Mouse (Mus musculus) hindbrain, postnatal 0 days (tissue): ENCODE data around the gene Dapk3. TPM values are rescaled to one million over a fixed set of nuclear protein-coding genes. Genes with fewer than 3 reads are reported as not detected.
"Not testable (repeated sequence)": the region's sequence is repeated elsewhere in the genome, so short reads cannot be mapped to it uniquely, and the experiment has no call there.

Experiments
- ATAC-seq: fragments of 200-750 bp; cut with Nextera tagmentation; 2 replicates; pipeline ENCODE4 v1.8.0; 2017; ENCODE audit warnings: mild to moderate bottlenecking, moderate TSS enrichment, moderate library complexity
- DNase-seq: peaks from one replicate; pipeline ENCODE4 v3.0.0-alpha.2; 2015; ENCODE audit warnings: low spot score
- H3K27ac ChIP-seq: fragments of 300-500 bp; sonication (generic); 2 replicates; pipeline ENCODE4 v1.5.1; 2014; ENCODE audit warnings: mild to moderate bottlenecking
- H3K27me3 ChIP-seq: fragments of 300-500 bp; sonication (generic); 2 replicates; pipeline ENCODE4 v1.6.1; 2014; ENCODE audit warnings: low read length, mixed read lengths; ENCODE audit not compliant: insufficient read depth
- H3K36me3 ChIP-seq: fragments of 300-500 bp; sonication (generic); 2 replicates; pipeline ENCODE4 v1.6.1; 2014; ENCODE audit warnings: low read length, mixed read lengths; ENCODE audit not compliant: insufficient read depth
- H3K4me1 ChIP-seq: fragments of 300-500 bp; sonication (generic); 2 replicates; pipeline ENCODE4 v1.6.1; 2014; ENCODE audit warnings: antibody characterized with exemption, low read length, mixed read lengths; ENCODE audit not compliant: insufficient read depth
- H3K4me2 ChIP-seq: fragments of 300-500 bp; sonication (generic); 2 replicates; pipeline ENCODE4 v1.6.1; 2014; ENCODE audit warnings: low read depth, mild to moderate bottlenecking, low read length, moderate library complexity, mixed read lengths
- H3K4me3 ChIP-seq: fragments of 300-500 bp; sonication (generic); 2 replicates; pipeline ENCODE4 v1.5.1; 2014; ENCODE audit warnings: low read length
- H3K9ac ChIP-seq: fragments of 300-500 bp; sonication (generic); replicated peaks from 2 replicates; pipeline ENCODE4 v1.6.1; 2014; ENCODE audit warnings: mild to moderate bottlenecking, low read length, moderate library complexity, mixed read lengths
- H3K9me3 ChIP-seq: fragments of 300-500 bp; sonication (generic); 2 replicates; pipeline ENCODE4 v1.6.1; 2016; ENCODE audit warnings: low read length, mixed read lengths
- CTCF ChIP-seq: IDR thresholded peaks from 2 replicates; pipeline ENCODE4 v1.5.1; 2016; ENCODE audit warnings: antibody characterized with exemption, control low read depth, low read depth
- WGBS: fragments of 180-500 bp; shearing (Covaris S2); extraction: QIAGEN DNeasy Blood & Tissue Kit; methylation state at CpG from one replicate; pipeline ENCODE4 v1.1.7; 2014; 5-methylcytosine and 5-hydroxymethylcytosine counted together
- polyA plus RNA-seq: library from polyadenylated mRNA; unstranded; fragments of >200 nt; fragmentation: Nextera tagmentation; extraction: Ambion mirVana; gene quantifications from 2 replicates; pipeline ENCODE4 v1.2.1, GENCODE M21; 2015
- total RNA-seq: library from RNA; depleted of rRNA; stranded (reverse); fragments of >200 nt; gene quantifications from 2 replicates; pipeline ENCODE4 v1.2.3, GENCODE M21; 2014

Gene Dapk3
- total and polyA plus RNA-seq, 2 experiments from 2014 or later, result 52.3 to 69.7 TPM

GRCm38 (mm10) chr10:81178927-81179326 is 3.9 kb upstream of the Dapk3 start:
- peaks cover 49% of the 10 kb centered on the region for H3K36me3 ChIP-seq
- DNase-seq (no peak), ATAC-seq (no peak)
- WGBS, result 91% methylated on average over 11 of the region's 11 CpGs
- H3K27ac ChIP-seq, result no peak overlapping the region
- no peak overlapping the region for H3K4me2 ChIP-seq
- H3K27me3 ChIP-seq, result no peaks in the 10 kb centered on the region
- no peaks in the 10 kb centered on the region for H3K9me3 ChIP-seq
- peaks cover 4% of the 10 kb centered on the region; the same call in 1 of the 2 replicates for H3K4me1 ChIP-seq
- no peak overlapping the region for H3K4me3 ChIP-seq
- no peak for TF ChIP-seq CTCF
- no peak overlapping the region for H3K9ac ChIP-seq

- Histone ChIP-seq H3K4me1 (peaks cover 4% of the 10 kb centered on the region; the same call in 1 of the 2 replicates), H3K4me2 (no peak overlapping the region), H3K4me3 (no peak overlapping the region), H3K27me3 (no peaks in the 10 kb centered on the region), H3K36me3 (peaks cover 54% of the 10 kb centered on the region), H3K9me3 (no peaks in the 10 kb centered on the region), H3K9ac (no peak overlapping the region), H3K27ac (no peak overlapping the region)
- DNase-seq (no peak), ATAC-seq (no peak)
- peak; percentile 32 for TF ChIP-seq CTCF
- WGBS, result 91% methylated on average over 32 of the region's 32 CpGs
Measured at GRCm38 (mm10) chr10:81179451-81180342, 3.1 kb upstream of the Dapk3 start.

- no peak overlapping the region for H3K27ac ChIP-seq
- no peak for DNase-seq
- H3K4me2 ChIP-seq, result no peak overlapping the region
- ATAC-seq, result no peak
- H3K27me3 ChIP-seq, result no peaks in the 10 kb centered on the region
- peaks cover 62% of the 10 kb centered on the region for H3K36me3 ChIP-seq
- 93% methylated on average over 13 of the region's 13 CpGs for WGBS
- no peaks in the 10 kb centered on the region for H3K4me1 ChIP-seq
- TF ChIP-seq CTCF, result no peak
- H3K9ac ChIP-seq, result no peak overlapping the region
- no peak overlapping the region for H3K4me3 ChIP-seq
- H3K9me3 ChIP-seq, result no peaks in the 10 kb centered on the region
Measured at GRCm38 (mm10) chr10:81180946-81181345, 1.9 kb upstream of the Dapk3 start.

GRCm38 (mm10) chr10:81181860-81182259 is 945 bp upstream of the Dapk3 start:
- not testable (repeated sequence) for H3K27ac ChIP-seq, H3K9me3 ChIP-seq, H3K4me3 ChIP-seq, H3K27me3 ChIP-seq, H3K4me1 ChIP-seq, DNase-seq, H3K9ac ChIP-seq, ATAC-seq, H3K4me2 ChIP-seq
- 75% methylated on average over 12 of the region's 12 CpGs for WGBS
- H3K36me3 ChIP-seq, result peaks cover 63% of the 10 kb centered on the region

- Histone ChIP-seq H3K4me2 (peak within 1 kb of the TSS; percentile 66), H3K27me3 (no peaks in the 10 kb centered on the region), H3K36me3 (peaks cover 55% of the 10 kb centered on the region), H3K4me3 (peak within 1 kb of the TSS; percentile 63), H3K9me3 (no peaks in the 10 kb centered on the region), H3K4me1 (no peaks in the 10 kb centered on the region), H3K9ac (peak within 1 kb of the TSS; percentile 69), H3K27ac (peak within 1 kb of the TSS; percentile 87)
- 93% methylated on average over 5 of the region's 5 CpGs for WGBS
- TF ChIP-seq CTCF, result no peak
- DNase-seq, result no peak
- ATAC-seq, result no peak
Measured at GRCm38 (mm10) chr10:81183805-81184204, 1.0 kb downstream of the Dapk3 start, which contains the start of gene 4930442H23Rik. TSS of gene 4930442H23Rik (minus strand) at chr10:81183849.

- no peak for TF ChIP-seq CTCF
- Histone ChIP-seq H3K4me2 (no peak overlapping the region), H3K4me3 (no peak overlapping the region), H3K9ac (no peak overlapping the region), H3K27ac (no peak overlapping the region), H3K36me3 (peaks cover 48% of the 10 kb centered on the region), H3K27me3 (no peaks in the 10 kb centered on the region), H3K4me1 (no peaks in the 10 kb centered on the region), H3K9me3 (no peaks in the 10 kb centered on the region)
- 70% methylated on average over 4 of the region's 4 CpGs for WGBS
- ATAC-seq, result no peak
- no peak for DNase-seq
Measured at GRCm38 (mm10) chr10:81184765-81185164, 2.0 kb downstream of the Dapk3 start.

- Histone ChIP-seq H3K4me2 (no peak overlapping the region), H3K9ac (no peak overlapping the region), H3K9me3 (no peaks in the 10 kb centered on the region), H3K27me3 (no peaks in the 10 kb centered on the region), H3K36me3 (peaks cover 35% of the 10 kb centered on the region; the same call in 1 of the 2 replicates), H3K4me3 (no peak overlapping the region), H3K4me1 (no peaks in the 10 kb centered on the region), H3K27ac (no peak overlapping the region)
- ATAC-seq, result no peak
- DNase-seq, result no peak
- 96% methylated on average over 9 of the region's 9 CpGs for WGBS
- no peak for TF ChIP-seq CTCF
Measured at GRCm38 (mm10) chr10:81187161-81187560, 4.4 kb downstream of the Dapk3 start.
